Mouse (Mus musculus) erythroblast, adult 5-6 weeks (primary cell): ENCODE results near the gene Olfr498. TPM values are rescaled to one million over a fixed set of nuclear protein-coding genes. Genes with fewer than 3 reads are reported as not detected.

ENCODE experiments used
- ATAC-seq: replicated peaks from 2 replicates; pipeline ENCODE4 v1.8.0; 2016; ENCODE audit warnings: moderate number of reproducible peaks, mild to moderate bottlenecking, moderate TSS enrichment, inconsistent platforms; ENCODE audit not compliant: poor library complexity, low FRiP score, severe bottlenecking
- total RNA-seq, 2 experiments: library from RNA; stranded (forward) in 1 of 2; stranded (reverse) in 1 of 2; fragments of 150-400 nt in 1 of 2; fragments of 200-764, 138-1000 nt in 1 of 2; gene quantifications; 2 replicates each; pipeline versions ENCODE4 v1.2.3 to v1.2.4; 2015 to 2017; ENCODE audit warnings: low replicate concordance in 2 of 2

Gene Olfr498
- not detected in 2 replicates for total RNA-seq (2015; ENCODE audit: low replicate concordance)
- total RNA-seq (2017; ENCODE audit: low replicate concordance): not detected in 2 replicates

DNA sequence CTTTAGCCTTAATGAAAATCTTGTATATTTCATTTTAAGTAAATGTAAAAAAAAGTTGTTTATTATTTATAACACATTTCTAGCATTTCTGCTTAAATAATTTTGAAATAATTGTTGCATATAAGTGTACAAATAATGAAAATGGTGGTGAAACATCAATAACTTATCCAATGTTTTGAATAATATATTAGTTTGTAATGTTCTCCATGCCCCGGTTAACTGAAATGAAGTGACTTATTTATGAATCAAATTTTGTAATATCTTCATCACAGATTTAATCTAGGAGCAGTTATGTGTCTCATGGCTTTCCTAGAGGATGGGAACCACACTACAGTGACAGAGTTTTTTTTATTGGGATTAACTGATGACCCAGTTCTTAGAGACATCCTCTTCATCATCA, at the start of gene Olfr498:
TSS of gene Olfr498 (plus strand) at position 301 of the 400 bp plus-strand sequence.
- ATAC-seq: no peak

- no peak for ATAC-seq
Observed at GRCm38 (mm10) chr7:108420121-108420520, 45.0 kb upstream of the Olfr498 start, which contains the start of gene Olfr497. Gene Olfr497, plus strand, starts transcription at chr7:108420421.

Other genes starting within 250 kb of the Olfr498 start
- gene Olfr488, start 207.0 kb upstream of the Olfr498 start, total RNA-seq (2015; ENCODE audit: low replicate concordance): not detected in 2 replicates
- gene Olfr488, start 207.0 kb upstream of the Olfr498 start, total RNA-seq (2017; ENCODE audit: low replicate concordance): not detected in 2 replicates
- not detected in 2 replicates for gene Olfr490, start 176.4 kb upstream of the Olfr498 start, total RNA-seq (2015; ENCODE audit: low replicate concordance)
- gene Olfr490, start 176.4 kb upstream of the Olfr498 start, total RNA-seq (2017; ENCODE audit: low replicate concordance): not detected in 2 replicates
- not detected in 2 replicates for gene Olfr491, start 151.9 kb upstream of the Olfr498 start, total RNA-seq (2015; ENCODE audit: low replicate concordance)
- gene Olfr491, start 151.9 kb upstream of the Olfr498 start, total RNA-seq (2017; ENCODE audit: low replicate concordance): not detected in 2 replicates
- gene Olfr492, start 141.7 kb upstream of the Olfr498 start, total RNA-seq (2015; ENCODE audit: low replicate concordance): not detected in 2 replicates
- not detected in 2 replicates for gene Olfr492, start 141.7 kb upstream of the Olfr498 start, total RNA-seq (2017; ENCODE audit: low replicate concordance)
- not detected in 2 replicates for gene Olfr493, start 118.3 kb upstream of the Olfr498 start, total RNA-seq (2015; ENCODE audit: low replicate concordance)
- not detected in 2 replicates for gene Olfr493, start 118.3 kb upstream of the Olfr498 start, total RNA-seq (2017; ENCODE audit: low replicate concordance)
- not detected in 2 replicates for gene Olfr494, start 100.0 kb upstream of the Olfr498 start, total RNA-seq (2015; ENCODE audit: low replicate concordance)
- gene Olfr494, start 100.0 kb upstream of the Olfr498 start, total RNA-seq (2017; ENCODE audit: low replicate concordance): not detected in 2 replicates
- gene Olfr495, start 72.2 kb upstream of the Olfr498 start, total RNA-seq (2015; ENCODE audit: low replicate concordance): not detected in 2 replicates
- gene Olfr495, start 72.2 kb upstream of the Olfr498 start, total RNA-seq (2017; ENCODE audit: low replicate concordance): not detected in 2 replicates
- gene Olfr497, start 44.9 kb upstream of the Olfr498 start, total RNA-seq (2015; ENCODE audit: low replicate concordance): not detected in 2 replicates
- not detected in 2 replicates for gene Olfr497, start 44.9 kb upstream of the Olfr498 start, total RNA-seq (2017; ENCODE audit: low replicate concordance)
- not detected in 2 replicates for gene Olfr502, start 59.7 kb downstream of the Olfr498 start, total RNA-seq (2015; ENCODE audit: low replicate concordance)
- not detected in 2 replicates for gene Olfr502, start 59.7 kb downstream of the Olfr498 start, total RNA-seq (2017; ENCODE audit: low replicate concordance)
- gene Olfr503, start 79.2 kb downstream of the Olfr498 start, total RNA-seq (2015; ENCODE audit: low replicate concordance): not detected in 2 replicates
- not detected in 2 replicates for gene Olfr503, start 79.2 kb downstream of the Olfr498 start, total RNA-seq (2017; ENCODE audit: low replicate concordance)
- gene Olfr504, start 100.5 kb downstream of the Olfr498 start, total RNA-seq (2015; ENCODE audit: low replicate concordance): not detected in 2 replicates
- gene Olfr504, start 100.5 kb downstream of the Olfr498 start, total RNA-seq (2017; ENCODE audit: low replicate concordance): not detected in 2 replicates
- gene Olfr506, start 145.5 kb downstream of the Olfr498 start, total RNA-seq (2015; ENCODE audit: low replicate concordance): not detected in 2 replicates
- gene Olfr506, start 145.5 kb downstream of the Olfr498 start, total RNA-seq (2017; ENCODE audit: low replicate concordance): not detected in 2 replicates
- gene Olfr507, start 156.5 kb downstream of the Olfr498 start, total RNA-seq (2015; ENCODE audit: low replicate concordance): not detected in 2 replicates
- not detected in 2 replicates for gene Olfr507, start 156.5 kb downstream of the Olfr498 start, total RNA-seq (2017; ENCODE audit: low replicate concordance)
- not detected in 2 replicates for gene Olfr508, start 164.7 kb downstream of the Olfr498 start, total RNA-seq (2015; ENCODE audit: low replicate concordance)
- gene Olfr508, start 164.7 kb downstream of the Olfr498 start, total RNA-seq (2017; ENCODE audit: low replicate concordance): not detected in 2 replicates
- gene Olfr509, start 186.6 kb downstream of the Olfr498 start, total RNA-seq (2015; ENCODE audit: low replicate concordance): 0.21 TPM in 1 of 2 replicates, not detected in the other
- gene Olfr509, start 186.6 kb downstream of the Olfr498 start, total RNA-seq (2017; ENCODE audit: low replicate concordance): not detected in 2 replicates
- gene Olfr510, start 201.1 kb downstream of the Olfr498 start, total RNA-seq (2015; ENCODE audit: low replicate concordance): 0.77 TPM in 1 of 2 replicates, not detected in the other
- gene Olfr510, start 201.1 kb downstream of the Olfr498 start, total RNA-seq (2017; ENCODE audit: low replicate concordance): not detected in 2 replicates
- gene Olfr512, start 248.0 kb downstream of the Olfr498 start, total RNA-seq (2015; ENCODE audit: low replicate concordance): not detected in 2 replicates
- not detected in 2 replicates for gene Olfr512, start 248.0 kb downstream of the Olfr498 start, total RNA-seq (2017; ENCODE audit: low replicate concordance)